Mouse (Mus musculus) E14TG2a.4 (cell line): Measurements from ENCODE around the gene Ess2.

Experiments
- CTCF ChIP-seq: conservative IDR thresholded peaks from 2 replicates; pipeline ENCODE4 v1.5.1; 2014; ENCODE audit warnings: low read length
- NANOG ChIP-seq: IDR thresholded peaks from 2 replicates; pipeline ENCODE4 v1.6.1; 2014; ENCODE audit warnings: borderline replicate concordance, low read length, mixed read lengths
- POU5F1 ChIP-seq: IDR thresholded peaks from 2 replicates; pipeline ENCODE4 v1.6.1; 2014; ENCODE audit warnings: low read length, borderline replicate concordance

GRCm38 (mm10) chr16:17929631-17930030 is 18.5 kb upstream of the Ess2 start:
- TF ChIP-seq CTCF (no peak), NANOG (no peak), POU5F1 (no peak)
